Comparison of ENCODE assay signal across 10 mouse cellular contexts in the genomic region with DNA sequence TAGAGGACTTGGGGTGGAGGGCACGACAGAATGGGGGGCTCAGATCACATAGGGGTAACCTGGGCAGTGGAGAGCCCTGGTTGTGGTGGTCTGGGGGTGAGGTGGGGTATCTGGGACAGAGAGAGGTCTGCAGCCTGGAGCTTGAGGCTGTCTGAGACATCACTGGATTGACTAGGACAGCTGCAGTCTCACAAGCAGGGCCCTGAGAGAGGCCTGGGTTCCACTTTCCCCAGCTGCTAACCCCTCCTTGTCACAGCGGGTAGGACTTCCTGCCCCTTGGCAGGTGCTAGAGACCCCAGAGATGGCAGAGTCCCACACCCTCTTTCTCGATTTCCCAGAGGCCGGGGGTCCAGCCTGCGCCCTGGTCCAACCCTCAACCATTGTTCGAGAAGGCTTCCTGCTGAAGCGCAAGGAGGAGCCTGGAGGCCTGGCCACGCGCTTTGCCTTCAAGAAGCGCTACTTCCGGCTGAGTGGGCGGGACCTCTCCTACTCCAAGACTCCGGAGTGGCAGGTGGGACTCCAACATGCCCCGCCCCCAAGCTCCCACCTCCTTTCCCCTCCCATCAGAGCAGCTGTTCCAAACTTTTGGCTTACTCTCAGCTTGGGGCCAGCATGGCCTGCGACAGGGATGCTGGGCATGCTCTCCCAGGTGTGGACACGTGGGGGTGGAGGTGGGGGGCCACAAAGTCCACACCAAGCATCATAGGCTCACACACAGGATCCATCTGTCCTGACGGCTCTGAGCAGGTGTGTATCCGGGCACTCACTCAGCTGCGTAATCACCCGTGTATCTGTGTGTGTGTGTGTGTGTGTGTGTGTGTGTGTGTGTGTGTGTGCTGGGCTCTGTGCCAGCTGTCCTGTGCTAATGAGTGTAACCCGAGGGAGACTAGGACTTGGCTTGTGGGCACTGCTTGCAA. TPM values are rescaled to one million over a fixed set of nuclear protein-coding genes. Genes with fewer than 3 reads are reported as not detected.
DNase-seq lines count a peak whose midpoint lies in the region; ATAC-seq and TF ChIP-seq lines count a peak whose summit lies in the region.
"Had no signal": no experiment of that assay in that cellular context is flagged by ENCODE, and none has a peak within 500 bp of the region (broad histone marks: within the 10 kb centered on the region; RNA-seq: fewer than 3 reads in every experiment).

No protein-coding gene starts in this region.

- H3K9me3 ChIP-seq in liver, embryonic 11.5 days (ENCODE audit: control insufficient read depth, low read length), result no peaks in the 10 kb centered on the region
- H3K9me3 ChIP-seq in intestine, embryonic 16.5 days (ENCODE audit: control insufficient read depth, low read length), result no peaks in the 10 kb centered on the region
- H3K9me3 ChIP-seq in stomach, postnatal 0 days (ENCODE audit: control insufficient read depth, low read length), result no peaks in the 10 kb centered on the region

- H3K4me1 ChIP-seq in liver, embryonic 11.5 days (replicated peaks; ENCODE audit: control insufficient read depth, insufficient read depth, low read length), result no peaks in the 10 kb centered on the region
- H3K4me1 ChIP-seq in intestine, embryonic 16.5 days (ENCODE audit: control insufficient read depth, insufficient read depth, low read length), result peaks cover 7% of the 10 kb centered on the region
- no peaks in the 10 kb centered on the region for H3K4me1 ChIP-seq in stomach, postnatal 0 days (replicated peaks; ENCODE audit: control insufficient read depth, insufficient read depth)
- no peaks in the 10 kb centered on the region for H3K4me1 ChIP-seq in cerebellum, adult 2 months (ENCODE audit: control insufficient read depth, insufficient read depth, low read length)

- no peak overlapping the region for H3K4me2 ChIP-seq in liver, embryonic 11.5 days
- 0 out of 2 replicates have a peak overlapping the region, but pooled peaks have one; percentile 14 for H3K4me2 ChIP-seq in intestine, embryonic 16.5 days (ENCODE audit: low read depth, low read length)
- H3K4me2 ChIP-seq in stomach, postnatal 0 days (replicated peaks; ENCODE audit: low read depth), result no peak overlapping the region

- H3K9ac ChIP-seq in liver, embryonic 11.5 days (ENCODE audit: low read depth, low read length), result no peak overlapping the region
- H3K9ac ChIP-seq in intestine, embryonic 16.5 days (ENCODE audit: low read depth, low read length), result no peak overlapping the region
- H3K9ac ChIP-seq in stomach, postnatal 0 days (ENCODE audit: low read length), result no peak overlapping the region

- H3K27me3 ChIP-seq in liver, embryonic 11.5 days (replicated peaks; ENCODE audit: control insufficient read depth, insufficient read depth, low read length), result peaks cover 6% of the 10 kb centered on the region; the same call in 1 of the 2 replicates
- H3K27me3 ChIP-seq in intestine, embryonic 16.5 days (replicated peaks; ENCODE audit: control insufficient read depth, insufficient read depth, low read length), result no peaks in the 10 kb centered on the region; the same call in 1 of the 2 replicates
- H3K27me3 ChIP-seq in stomach, postnatal 0 days (ENCODE audit: control insufficient read depth, insufficient read depth, low read length), result no peaks in the 10 kb centered on the region
- no peaks in the 10 kb centered on the region for H3K27me3 ChIP-seq in cerebellum, adult 2 months (ENCODE audit: control insufficient read depth, insufficient read depth, low read length)
- H3K27me3 ChIP-seq: Patski had no signal

- TF ChIP-seq POLR2A in brain, embryonic 14.5 days (IDR thresholded peaks at IDR 0.05; ENCODE audit: borderline replicate concordance, extremely low read depth, insufficient read depth, insufficient read length, poor library complexity, severe bottlenecking), result no peak
- no peak for TF ChIP-seq POLR2A in cerebellum, adult 2 months (IDR thresholded peaks at IDR 0.05; ENCODE audit: borderline replicate concordance, insufficient read depth, low read length)

- 44% methylated on average over 21 of the region's 21 CpGs for WGBS in liver, embryonic 11.5 days
- WGBS in intestine, embryonic 16.5 days, result 29% methylated on average over 21 of the region's 21 CpGs
- 26% methylated on average over 21 of the region's 21 CpGs for WGBS in stomach, postnatal 0 days
- whole genome bisulfite sequencing in cerebellum, adult 2 months, result 22% methylated on average over 21 of the region's 21 CpGs

- TF ChIP-seq CTCF in brain, embryonic 14.5 days (IDR thresholded peaks at IDR 0.05; ENCODE audit: borderline replicate concordance, extremely low read depth, insufficient read depth, insufficient read length), result no peak
- TF ChIP-seq CTCF in stomach, postnatal 0 days (IDR thresholded peaks at IDR 0.05; ENCODE audit: low read depth), result no peak
- TF ChIP-seq CTCF in cerebellum, adult 2 months (IDR thresholded peaks at IDR 0.05; ENCODE audit: borderline replicate concordance, insufficient read depth, low read depth, low read length), result no peak

- no peak overlapping the region for H3K27ac ChIP-seq in liver, embryonic 11.5 days (ENCODE audit: low read depth, low read length)
- no peak overlapping the region for H3K27ac ChIP-seq in intestine, embryonic 16.5 days (ENCODE audit: low read length)
- no peak overlapping the region for H3K27ac ChIP-seq in stomach, postnatal 0 days (replicated peaks)
- H3K27ac ChIP-seq in cerebellum, adult 2 months (ENCODE audit: insufficient read depth, low read length), result no peak overlapping the region

- DNase-seq in liver, result peak; percentile 32
- no peak for DNase-seq in liver, embryonic 11.5 days (ENCODE audit: low spot score)
- DNase-seq in brain, embryonic 14.5 days (ENCODE audit: low read depth), result peak; percentile 78
- peak; percentile 57 for DNase-seq in stomach, postnatal 0 days (ENCODE audit: low spot score)
- no peak for DNase-seq in gastrocnemius, adult 8-10 months (ENCODE audit: low spot score in 2 of 2)
- DNase-seq in cerebellum, adult 2 months, result no peak
- no peak for DNase-seq in urinary bladder, postnatal 25 days (ENCODE audit: low spot score)

- ATAC-seq in liver, embryonic 11.5 days (replicated peaks; ENCODE audit: low FRiP score), result no peak
- peak; percentile 40; the same call in 1 of the 2 replicates for ATAC-seq in intestine, embryonic 16.5 days
- peak; percentile 55 for ATAC-seq in stomach, postnatal 0 days (ENCODE audit: low FRiP score, low TSS enrichment)
- ATAC-seq: Patski had no signal

- no peaks in the 10 kb centered on the region for H3K36me3 ChIP-seq in liver, embryonic 11.5 days (ENCODE audit: control insufficient read depth, insufficient read depth, low read length)
- no peaks in the 10 kb centered on the region for H3K36me3 ChIP-seq in intestine, embryonic 16.5 days (ENCODE audit: control insufficient read depth, insufficient read depth, low read length)
- no peaks in the 10 kb centered on the region for H3K36me3 ChIP-seq in stomach, postnatal 0 days (ENCODE audit: control insufficient read depth, insufficient read depth, low read length)

- no peak for TF ChIP-seq EP300 in stomach, postnatal 0 days (optimal IDR thresholded peaks at IDR 0.05)

- H3K4me3 ChIP-seq in liver, embryonic 11.5 days (ENCODE audit: low read depth, low read length), result no peak overlapping the region
- no peak overlapping the region for H3K4me3 ChIP-seq in intestine, embryonic 16.5 days (ENCODE audit: low read length)
- no peak overlapping the region for H3K4me3 ChIP-seq in stomach, postnatal 0 days (ENCODE audit: low read depth, low read length)
- H3K4me3 ChIP-seq in cerebellum, adult 2 months (replicated peaks; ENCODE audit: insufficient read depth, low read depth, low read length), result no peak overlapping the region

RNA-seq across cellular contexts. Expression of a gene that starts 25.9 kb away (rescaled TPM):
- polyA plus RNA-seq in liver, embryonic 11.5 days (2014; fragmentation: Nextera tagmentation; extraction: Ambion mirVana), result 0.25 and 0.32 TPM in 2 replicates
- 1.00 and 2.8 TPM in 2 replicates for polyA plus RNA-seq in brain, embryonic 14.5 days (2012; rRNA removed)
- 1.8 and 1.9 TPM in 2 replicates for polyA plus RNA-seq in intestine, embryonic 16.5 days (2015; fragmentation: Nextera tagmentation; extraction: Ambion mirVana)
- polyA plus RNA-seq in stomach, postnatal 0 days (2015; fragmentation: Nextera tagmentation; extraction: Ambion mirVana), result 0.08 and 0.44 TPM in 2 replicates
- total RNA-seq in gastrocnemius, adult 8-10 months (2022), result not detected
- polyA plus RNA-seq in cerebellum, adult 2 months (2012; rRNA removed), result 24.7 and 30.5 TPM in 2 replicates
- total RNA-seq: gastrocnemius, postnatal 4 days had no signal

RNA-seq across cellular contexts. Expression of a gene that starts 37.2 kb away (rescaled TPM):
- polyA plus RNA-seq in liver, embryonic 11.5 days (2014; fragmentation: Nextera tagmentation; extraction: Ambion mirVana), result 0.23 and 1.1 TPM in 2 replicates
- polyA plus RNA-seq in brain, embryonic 14.5 days (2012; rRNA removed), result 119 and 150 TPM in 2 replicates
- 2.2 and 3.0 TPM in 2 replicates for polyA plus RNA-seq in intestine, embryonic 16.5 days (2015; fragmentation: Nextera tagmentation; extraction: Ambion mirVana)
- 2.0 and 3.1 TPM in 2 replicates for polyA plus RNA-seq in stomach, postnatal 0 days (2015; fragmentation: Nextera tagmentation; extraction: Ambion mirVana)
- total RNA-seq in gastrocnemius, adult 8-10 months (2022), result 1 to 10 TPM in 1 of 4 experiments, under 1 TPM in 3; 0.22 to 1.3 (median 0.31) TPM
- polyA plus RNA-seq in cerebellum, adult 2 months (2012; rRNA removed), result 123 and 127 TPM in 2 replicates

RNA-seq across cellular contexts. Expression of a gene that starts 40.5 kb away (rescaled TPM):
- polyA plus RNA-seq in liver, embryonic 11.5 days (2014; fragmentation: Nextera tagmentation; extraction: Ambion mirVana), result not detected in 2 replicates
- 0.18 and 0.30 TPM in 2 replicates for polyA plus RNA-seq in brain, embryonic 14.5 days (2012; rRNA removed)
- polyA plus RNA-seq in intestine, embryonic 16.5 days (2015; fragmentation: Nextera tagmentation; extraction: Ambion mirVana), result 0.24 TPM in 1 of 2 replicates, not detected in the other
- polyA plus RNA-seq in stomach, postnatal 0 days (2015; fragmentation: Nextera tagmentation; extraction: Ambion mirVana), result 0.10 TPM in 1 of 2 replicates, not detected in the other
- total RNA-seq in gastrocnemius, adult 8-10 months (2022), result not detected
- polyA plus RNA-seq in cerebellum, adult 2 months (2012; rRNA removed), result 0.24 and 0.31 TPM in 2 replicates
- total RNA-seq: gastrocnemius, postnatal 4 days had no signal

Comparison
In these comparisons a context has a peak if more than half of its experiments do, and no peak if none do; other contexts are left out.
1. DNase-seq: peak in liver (single experiment), brain, embryonic 14.5 days (single experiment) and stomach, postnatal 0 days (single experiment); none in liver, embryonic 11.5 days (single experiment), gastrocnemius, adult 8-10 months (0 of 2), cerebellum, adult 2 months (0 of 2) and urinary bladder, postnatal 25 days (single experiment).
2. RNA of a gene that starts 37.2 kb away (polyA plus RNA-seq): 119 to 150 TPM in brain, embryonic 14.5 days and 123 to 127 TPM in cerebellum, adult 2 months; 2.2 to 3.0 TPM in intestine, embryonic 16.5 days, 2.0 to 3.1 TPM in stomach, postnatal 0 days and 0.23 to 1.1 TPM in liver, embryonic 11.5 days; every median in the first group is over 10 times any median in the second.